Mouse (Mus musculus) spleen, adult 2 months (tissue): ENCODE measurements around the gene Elmo2. TPM values are rescaled to one million over a fixed set of nuclear protein-coding genes. Genes with fewer than 3 reads are reported as not detected.
A peak's percentile ranks its signal among the peaks of the same experiment; 100 is the strongest.

ENCODE experiments used
- DNase-seq, 2 experiments: peaks; one replicate each; pipeline versions ENCODE4 v3.0.0 to v3.0.0-alpha.2; 2012 to 2021; ENCODE audit warnings: low spot score in 2 of 2, low read depth in 1 of 2
- H3K27ac ChIP-seq: fragments of 200-500 bp; 2 replicates; pipeline ENCODE4 v1.5.1; 2012; ENCODE audit warnings: low read length, inconsistent platforms; ENCODE audit not compliant: insufficient read depth
- H3K27me3 ChIP-seq: fragments of 200-500 bp; 2 replicates; pipeline ENCODE4 v1.6.1; 2012; ENCODE audit warnings: mild to moderate bottlenecking, moderate library complexity, low read length, inconsistent platforms; ENCODE audit not compliant: control insufficient read depth, insufficient read depth
- H3K36me3 ChIP-seq: fragments of 200-500 bp; 2 replicates; pipeline ENCODE4 v1.6.1; 2012; ENCODE audit warnings: mild to moderate bottlenecking, low read length, inconsistent platforms; ENCODE audit not compliant: control insufficient read depth, insufficient read depth
- H3K4me1 ChIP-seq: fragments of 200-500 bp; 2 replicates; pipeline ENCODE4 v1.6.1; 2011; ENCODE audit warnings: inconsistent platforms; ENCODE audit not compliant: control insufficient read depth, insufficient read depth, insufficient read length
- H3K4me3 ChIP-seq: fragments of 200-500 bp; 2 replicates; pipeline ENCODE4 v1.5.1; 2011; ENCODE audit warnings: mild to moderate bottlenecking, inconsistent platforms; ENCODE audit not compliant: insufficient read depth, insufficient read length; ENCODE audit errors: extremely low read depth
- CTCF ChIP-seq: fragments of 200-500 bp; IDR thresholded peaks from 2 replicates; pipeline ENCODE4 v1.5.1; 2011; ENCODE audit warnings: mild to moderate bottlenecking, inconsistent platforms; ENCODE audit not compliant: insufficient read depth, insufficient read length, insufficient replicate concordance; ENCODE audit errors: extremely low read depth
- POLR2A ChIP-seq: fragments of 200-500 bp; IDR thresholded peaks from 2 replicates; pipeline ENCODE4 v1.6.1; 2011; ENCODE audit warnings: low read depth, low read length, inconsistent platforms
- WGBS: fragments of 180-500 bp; shearing (Covaris S2); methylation state at CpG from one replicate; pipeline ENCODE4 v1.1.7; 2018; 5-methylcytosine and 5-hydroxymethylcytosine counted together
- polyA plus RNA-seq: library from polyadenylated mRNA; depleted of rRNA; stranded (reverse); fragments of >200 nt; gene quantifications from 2 replicates; pipeline ENCODE4 v1.2.3, GENCODE M21; 2012

Elmo2 gene
- polyA plus RNA-seq, 1 experiment, result 62.3 TPM

DNA sequence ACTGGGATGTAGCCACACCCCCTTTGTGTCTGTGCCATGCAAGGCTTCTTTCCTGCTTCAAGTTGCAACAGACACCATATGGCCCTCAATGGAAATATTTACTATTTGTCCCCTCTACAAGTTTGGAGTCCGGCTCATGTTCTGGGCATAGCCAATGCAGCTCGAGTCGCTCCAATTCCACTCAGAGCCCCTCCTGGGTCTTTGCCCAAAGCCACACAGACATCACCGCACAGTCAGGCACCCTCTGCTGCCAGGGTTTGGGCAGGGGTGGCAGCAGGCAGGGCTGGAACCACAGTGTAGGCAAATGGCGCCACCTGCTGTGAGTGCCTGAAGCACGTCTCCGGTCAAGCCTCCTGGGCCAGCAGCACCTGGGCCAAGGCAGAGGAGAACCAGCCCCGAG is 50.5 kb downstream of the Elmo2 start:
- 32% methylated on average over 8 of the region's 8 CpGs for WGBS
- peak in 1 of 2 experiments; percentile 64 for DNase-seq
- H3K4me3 ChIP-seq, result no peak overlapping the region
- H3K36me3 ChIP-seq, result peaks cover 27% of the 10 kb centered on the region
- no peaks in the 10 kb centered on the region for H3K27me3 ChIP-seq
- no peak overlapping the region for H3K27ac ChIP-seq
- TF ChIP-seq POLR2A (no peak), CTCF (peak; percentile 81; the same call in 1 of the 2 replicates)
- no peaks in the 10 kb centered on the region; the same call in 1 of the 2 replicates for H3K4me1 ChIP-seq

DNA sequence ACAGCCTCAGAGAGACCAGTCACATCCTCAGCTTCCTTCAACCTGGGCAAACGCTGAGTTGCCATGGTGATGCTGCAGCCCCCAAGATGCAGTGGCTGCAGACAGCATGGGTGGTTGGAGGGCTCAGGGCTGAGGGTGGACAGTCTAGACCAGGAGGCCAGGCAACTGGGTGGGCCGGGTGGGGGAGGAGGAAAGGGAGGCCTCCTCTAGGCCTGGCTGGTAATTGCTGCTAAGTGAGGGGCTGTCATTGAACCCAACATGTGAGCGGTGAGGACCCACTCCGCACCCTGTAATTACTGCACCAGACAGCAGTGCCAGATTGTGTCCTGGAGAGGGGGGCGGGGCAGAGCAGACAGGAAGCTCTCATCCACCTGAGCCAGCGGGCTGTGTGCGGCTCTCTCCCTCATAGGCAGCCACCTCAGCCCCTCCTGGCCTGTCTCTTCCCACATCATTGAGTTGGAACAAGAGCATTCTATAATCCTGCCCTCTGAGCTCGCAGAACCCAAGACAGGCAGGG is 51.1 kb downstream of the Elmo2 start:
- Histone ChIP-seq H3K27ac (no peak overlapping the region), H3K4me3 (no peak overlapping the region), H3K27me3 (no peaks in the 10 kb centered on the region), H3K4me1 (no peaks in the 10 kb centered on the region; the same call in 1 of the 2 replicates), H3K36me3 (peaks cover 20% of the 10 kb centered on the region)
- 73% methylated on average over 8 of the region's 8 CpGs for WGBS
- TF ChIP-seq POLR2A, result no peak
- no peak for TF ChIP-seq CTCF
- DNase-seq, result no peak

DNA sequence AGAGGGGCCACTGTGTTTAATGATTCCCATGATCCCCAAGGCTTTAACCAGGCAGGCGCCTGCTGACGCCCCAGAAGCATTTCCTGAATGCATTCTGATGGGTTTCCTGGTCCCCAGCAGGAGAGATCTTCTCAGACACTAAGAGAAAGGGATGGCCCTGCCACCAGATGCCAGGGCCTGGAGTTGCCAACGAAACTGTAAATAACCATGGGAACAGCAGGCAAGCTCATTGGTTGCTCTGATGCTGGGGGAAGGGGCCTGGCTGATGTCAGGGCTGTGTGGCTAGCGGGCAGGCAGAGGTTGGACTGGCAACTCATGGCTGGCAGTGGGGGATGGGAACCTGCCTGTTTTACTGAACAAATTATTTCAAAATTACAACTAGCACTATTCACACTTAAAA is 52.7 kb downstream of the Elmo2 start:
- no peak for TF ChIP-seq CTCF
- TF ChIP-seq POLR2A, result no peak
- Histone ChIP-seq H3K36me3 (peaks cover 14% of the 10 kb centered on the region), H3K27ac (no peak overlapping the region), H3K4me1 (no peaks in the 10 kb centered on the region; the same call in 1 of the 2 replicates), H3K27me3 (no peaks in the 10 kb centered on the region), H3K4me3 (no peak overlapping the region)
- no peak for DNase-seq
- 48% methylated on average over 4 of the region's 4 CpGs for WGBS

DNA sequence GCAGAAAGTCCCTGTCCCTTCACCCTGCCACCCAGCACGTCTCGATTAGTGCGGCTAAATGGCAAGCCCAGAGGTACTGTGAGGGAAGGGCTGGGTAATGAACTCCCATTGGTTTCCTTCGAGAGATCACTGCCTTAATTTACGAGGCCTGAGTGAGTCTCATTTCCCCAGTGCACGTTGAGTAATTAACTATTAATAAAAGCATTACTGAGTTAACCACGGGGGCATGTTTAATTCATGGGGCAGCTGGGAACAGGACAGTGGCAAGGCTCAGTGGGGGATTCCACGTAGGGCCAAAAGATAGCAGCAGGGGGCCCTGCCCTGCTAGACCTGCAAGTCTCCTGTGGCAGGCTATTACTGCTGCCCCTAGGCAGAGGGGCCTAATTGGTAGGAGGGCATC is 55.0 kb downstream of the Elmo2 start:
- Histone ChIP-seq H3K4me3 (no peak overlapping the region), H3K4me1 (no peaks in the 10 kb centered on the region; the same call in 1 of the 2 replicates), H3K27me3 (no peaks in the 10 kb centered on the region), H3K36me3 (no peaks in the 10 kb centered on the region), H3K27ac (no peak overlapping the region)
- DNase-seq, result no peak
- no peak for TF ChIP-seq CTCF
- TF ChIP-seq POLR2A, result no peak
- WGBS, result 33% methylated on average over 8 of the region's 8 CpGs

DNA sequence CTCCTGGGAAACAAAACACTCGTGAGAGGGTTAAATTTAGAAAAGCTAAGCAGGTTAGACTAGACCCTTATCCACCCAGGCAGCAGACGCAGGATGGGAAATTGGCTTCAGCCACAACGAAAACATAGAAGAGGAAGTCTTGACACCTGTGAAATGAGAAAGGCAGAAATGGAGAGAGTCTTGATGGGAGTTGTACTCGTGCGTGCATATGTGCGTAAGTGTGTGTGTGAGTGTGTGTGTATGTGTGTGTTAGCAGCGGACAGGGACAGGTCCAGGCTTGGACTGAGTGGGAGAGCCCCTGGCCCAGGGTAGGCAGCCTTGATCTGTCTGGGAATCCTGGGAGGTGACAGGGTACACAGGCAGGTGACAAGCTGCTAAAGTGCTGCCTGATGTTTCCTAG is 55.4 kb downstream of the Elmo2 start:
- 11% methylated on average over 7 of the region's 7 CpGs for WGBS
- no peak overlapping the region for H3K4me3 ChIP-seq
- peak in 1 of 2 experiments; percentile 26 for DNase-seq
- no peaks in the 10 kb centered on the region; the same call in 1 of the 2 replicates for H3K4me1 ChIP-seq
- no peak for TF ChIP-seq POLR2A
- no peak for TF ChIP-seq CTCF
- no peak overlapping the region for H3K27ac ChIP-seq
- no peaks in the 10 kb centered on the region for H3K27me3 ChIP-seq
- no peaks in the 10 kb centered on the region for H3K36me3 ChIP-seq

DNA sequence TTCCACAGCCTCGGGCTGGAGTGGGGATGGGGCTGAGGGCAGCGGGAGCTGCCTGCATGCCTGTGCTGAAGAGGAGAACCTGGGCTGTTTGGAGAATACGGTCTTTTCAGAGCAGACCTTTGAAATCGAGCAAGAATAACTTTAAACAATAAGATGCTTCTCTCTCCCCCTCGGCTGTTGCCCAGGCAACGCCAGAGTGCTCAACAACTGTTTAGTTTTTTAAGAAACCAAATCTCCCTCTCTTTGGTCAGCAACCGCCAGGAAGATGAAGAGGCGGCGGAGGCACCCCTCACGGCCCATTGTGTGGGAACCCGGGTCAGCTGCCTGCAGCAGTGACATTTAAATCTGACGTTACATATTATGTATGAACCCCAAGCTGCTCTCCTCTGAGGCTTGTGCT is 59.5 kb downstream of the Elmo2 start:
- DNase-seq, result no peak
- Histone ChIP-seq H3K27me3 (no peaks in the 10 kb centered on the region), H3K4me1 (no peaks in the 10 kb centered on the region; the same call in 1 of the 2 replicates), H3K4me3 (no peak overlapping the region), H3K27ac (no peak overlapping the region), H3K36me3 (no peaks in the 10 kb centered on the region)
- no peak for TF ChIP-seq POLR2A
- no peak for TF ChIP-seq CTCF
- 41% methylated on average over 12 of the region's 12 CpGs for WGBS

DNA sequence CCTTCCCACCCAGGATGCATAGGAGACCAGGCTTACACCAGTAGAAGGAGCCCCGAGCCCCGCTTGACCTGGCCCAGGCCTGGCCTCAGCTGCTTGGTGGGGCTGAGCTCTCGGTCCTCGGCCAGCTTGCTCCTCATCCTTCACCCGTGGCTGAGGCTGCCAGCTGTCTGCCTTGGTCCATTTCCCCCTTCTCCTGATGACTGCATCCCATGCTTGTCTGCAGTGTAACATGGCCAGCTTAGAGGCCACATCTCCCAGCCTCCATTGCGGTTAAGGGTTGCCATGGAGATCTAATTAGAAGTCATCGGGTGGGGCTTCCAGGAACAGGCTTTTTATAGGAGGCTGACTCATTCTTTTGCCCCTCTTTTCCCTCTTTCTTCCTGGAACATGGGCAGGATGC is 62.4 kb downstream of the Elmo2 start:
- H3K4me3 ChIP-seq, result no peak overlapping the region
- no peak for DNase-seq
- H3K4me1 ChIP-seq, result no peaks in the 10 kb centered on the region
- H3K27me3 ChIP-seq, result no peaks in the 10 kb centered on the region
- no peak overlapping the region for H3K27ac ChIP-seq
- H3K36me3 ChIP-seq, result no peaks in the 10 kb centered on the region
- TF ChIP-seq POLR2A, result no peak
- TF ChIP-seq CTCF, result no peak
- whole genome bisulfite sequencing, result 63% methylated on average over 7 of the region's 7 CpGs
